Mouse (Mus musculus) embryonic fibroblast, embryonic 13.5 days (primary cell): ENCODE measurements around the gene Gm20388.

Source experiments
- CTCF ChIP-seq: IDR thresholded peaks from 2 replicates; pipeline ENCODE4 v1.5.1; 2011; ENCODE audit warnings: mild to moderate bottlenecking, control low read depth, low read length, moderate library complexity, borderline replicate concordance; ENCODE audit not compliant: insufficient read depth
- POLR2A ChIP-seq: IDR thresholded peaks from 2 replicates; pipeline ENCODE4 v1.6.1; 2011; ENCODE audit warnings: low read depth, mild to moderate bottlenecking, control low read depth, low read length, moderate library complexity

DNA sequence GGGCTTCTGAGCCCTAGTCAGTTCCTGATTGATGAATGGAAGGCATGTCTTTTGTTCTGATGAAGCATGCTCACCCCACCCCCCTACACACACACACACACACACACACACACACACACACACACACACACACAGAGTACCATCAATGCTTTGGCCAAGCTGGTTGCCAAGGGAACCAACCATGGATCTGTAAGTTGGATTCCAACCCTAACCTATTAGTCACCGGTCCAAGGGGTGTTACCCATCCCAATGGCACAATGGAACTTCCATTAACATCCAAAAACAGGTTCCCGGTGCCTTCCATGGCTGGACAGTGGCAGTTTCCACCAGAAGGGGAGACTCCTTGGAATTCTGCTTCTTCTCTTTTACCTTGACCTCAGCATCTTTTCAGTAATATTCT lies 3808.1 kb downstream of the Gm20388 start:
- no peak for TF ChIP-seq CTCF
- no peak for TF ChIP-seq POLR2A
